Mouse (Mus musculus): ENCODE results near the gene Olfr924.

DNA sequence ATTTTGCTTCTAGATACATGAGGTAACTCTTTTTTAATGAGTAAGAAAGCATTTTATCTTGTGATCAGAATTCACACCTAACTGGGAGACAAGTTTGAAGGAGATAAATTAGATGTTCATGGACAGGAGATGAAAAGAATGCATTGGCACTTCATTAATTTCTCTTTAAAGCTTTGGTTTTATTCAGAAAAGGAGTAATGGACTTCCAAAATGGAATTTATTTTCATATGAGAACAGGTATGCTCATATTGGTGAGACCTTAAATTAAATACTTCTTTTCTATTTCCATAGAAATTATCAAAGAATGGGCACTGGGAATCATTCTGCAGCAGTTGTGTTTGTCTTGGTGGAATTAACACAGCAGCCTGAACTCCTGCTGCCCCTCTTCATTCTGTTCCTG lies 10.5 kb downstream of the Olfr924 start, which contains the start of gene Olfr26:
- TF ChIP-seq CTCF (IDR thresholded peaks at IDR 0.05; ENCODE audit: low read depth) (no peak), EP300 (IDR thresholded peaks at IDR 0.05; ENCODE audit: low read depth) (no peak)

Data from heart, postnatal 0 days (tissue).